Mouse (Mus musculus): Measurements from ENCODE around the gene Afmid.
"Not testable (repeated sequence)": the region's sequence is repeated elsewhere in the genome, so short reads cannot be mapped to it uniquely, and the experiment has no call there.

The Afmid gene

DNA sequence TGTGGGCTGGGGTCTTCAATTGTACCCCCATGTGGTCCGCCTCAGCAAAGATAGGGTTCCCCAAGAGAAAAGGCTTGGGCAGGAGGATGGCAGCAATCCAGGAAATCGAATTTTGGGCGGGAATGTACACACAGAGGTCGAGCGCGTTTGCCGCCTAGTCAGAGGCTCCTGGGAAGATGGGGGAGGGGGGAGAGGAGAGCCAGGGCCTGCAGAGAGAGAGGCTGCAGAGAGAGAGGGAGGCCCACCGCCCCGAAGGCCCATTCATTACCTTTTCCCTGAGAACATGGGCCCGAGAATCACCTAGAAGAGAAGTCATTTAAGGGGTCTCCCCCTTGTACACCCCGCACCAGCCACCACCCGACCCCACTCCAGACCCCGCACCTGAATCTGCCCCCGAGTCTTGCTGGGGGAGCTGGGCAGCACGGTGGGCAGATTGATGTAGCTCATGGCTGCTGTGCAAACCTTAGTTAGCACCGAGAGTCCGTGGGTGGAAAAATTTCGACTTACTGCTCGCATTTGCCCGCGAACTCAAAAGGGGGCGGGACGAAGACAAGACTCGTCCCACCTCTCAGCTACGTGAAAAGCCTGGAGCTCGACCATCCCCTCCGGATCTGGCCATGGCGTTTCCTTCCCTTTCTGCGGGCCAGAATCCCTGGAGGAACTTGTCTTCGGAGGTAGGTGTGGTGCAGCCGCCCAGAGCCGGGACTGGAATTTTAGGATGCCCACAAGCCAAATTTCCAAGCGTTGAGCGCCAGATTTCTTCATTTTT is at the start of gene Afmid, which contains the start of gene Tk1:
TSS of gene Afmid (plus strand) at position 592 of the 769 bp plus-strand sequence.
TSS of gene Tk1 (minus strand) at position 760 of the 769 bp plus-strand sequence.
- peak; percentile 66 for DNase-seq (ENCODE audit: low spot score)

DNA sequence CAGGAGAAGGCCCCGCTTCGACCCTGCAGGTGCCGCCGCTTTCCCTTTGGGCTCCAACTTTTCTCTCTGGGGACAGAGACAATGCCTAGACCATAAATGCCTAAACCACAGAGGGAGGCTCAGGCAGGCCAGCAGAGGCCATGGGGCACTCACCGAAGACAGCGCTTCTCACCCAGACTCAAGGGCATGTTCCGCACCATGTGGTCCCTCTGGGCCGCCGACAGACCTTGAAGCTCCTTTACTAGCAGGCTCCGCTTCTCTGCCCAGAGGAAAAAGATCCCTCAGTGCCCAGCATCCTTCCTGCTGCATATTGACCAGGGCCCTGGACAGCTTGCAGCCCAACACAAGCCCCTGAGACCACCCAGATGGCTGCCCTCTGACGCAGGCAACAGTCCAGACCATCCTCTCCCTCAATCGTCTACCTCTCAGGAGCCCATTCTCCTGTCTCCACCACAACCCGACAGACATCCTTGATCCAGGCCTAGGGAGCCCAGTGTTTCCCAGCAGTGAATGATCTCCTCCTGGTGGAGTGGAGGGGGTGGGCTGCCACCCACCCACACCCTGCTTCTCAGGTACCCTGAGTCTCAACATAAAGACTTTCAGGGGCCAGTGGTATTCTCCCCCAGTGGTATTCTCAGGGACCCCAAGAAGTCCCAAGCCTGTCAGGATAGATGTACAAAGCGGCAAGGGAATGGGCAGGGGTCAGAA is 49.5 kb upstream of the Afmid start:
- peak; percentile 34 for DNase-seq (ENCODE audit: low spot score)

DNA sequence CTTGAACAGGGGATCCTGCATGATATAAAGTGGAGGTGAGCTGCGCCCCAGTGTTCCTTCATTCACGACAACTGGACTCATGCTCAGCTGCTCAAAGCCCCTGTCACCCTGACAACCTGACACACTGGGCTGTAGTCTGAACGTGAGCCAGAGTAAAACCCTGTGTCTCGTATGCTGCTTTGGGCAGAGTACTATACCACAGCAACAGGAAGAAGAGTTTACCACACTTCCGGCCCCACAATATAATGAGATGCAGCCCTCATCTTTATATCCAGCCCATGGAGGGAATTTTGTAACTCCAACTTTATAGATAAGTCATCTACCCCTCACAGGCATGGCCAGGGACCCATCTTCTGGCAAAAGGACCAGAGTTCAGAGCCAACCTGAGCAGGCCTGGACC is 48.6 kb upstream of the Afmid start:
- DNase-seq (ENCODE audit: low spot score): no peak

DNA sequence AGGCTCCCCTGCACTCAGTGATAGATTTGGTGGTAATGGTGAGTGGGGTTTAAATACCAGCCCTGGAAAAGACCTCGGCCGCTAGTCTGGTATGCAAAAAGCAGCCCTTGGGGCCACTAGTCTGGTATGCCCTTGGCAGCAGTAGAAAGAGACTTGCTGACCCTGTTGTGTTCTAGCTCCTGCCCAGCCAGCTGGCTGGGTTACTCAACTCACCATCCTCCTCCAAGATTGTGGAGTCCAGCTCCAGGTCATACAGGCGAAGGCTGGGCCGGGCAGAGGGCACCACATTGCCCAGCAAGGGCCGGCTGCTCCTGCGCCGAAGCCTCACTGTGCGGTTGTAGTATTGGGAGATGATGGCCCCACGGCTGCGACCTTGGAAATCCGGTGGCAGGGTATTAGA is 47.7 kb upstream of the Afmid start:
- peak; percentile 34 for DNase-seq (ENCODE audit: low spot score)

DNA sequence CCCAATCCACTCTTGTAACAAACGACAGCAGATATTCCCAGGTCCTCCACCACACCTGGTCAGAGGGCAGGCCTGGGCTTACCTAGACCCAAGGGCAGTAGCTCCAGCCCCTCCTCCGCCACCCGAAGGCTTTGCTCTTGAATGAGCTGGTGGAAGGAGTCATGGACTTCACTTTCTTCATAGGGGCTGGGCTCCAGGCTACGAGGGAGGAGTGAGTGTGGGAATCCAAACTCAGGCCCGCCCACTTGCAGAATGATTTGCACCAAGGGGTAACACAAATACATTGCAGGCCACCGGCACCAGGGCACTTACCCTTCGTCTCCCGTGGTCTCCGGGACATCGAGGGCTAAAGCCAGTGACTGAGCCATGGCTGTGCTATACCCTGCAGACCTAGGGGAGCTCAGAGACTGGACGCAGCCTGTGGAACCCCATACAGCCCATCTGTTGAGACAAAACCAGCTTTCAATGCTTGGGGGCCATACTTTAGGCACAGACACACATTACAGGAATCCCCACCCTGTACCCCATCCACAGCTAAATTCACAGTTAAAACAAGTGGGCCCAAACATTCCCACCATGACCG is 46.8 kb upstream of the Afmid start:
- DNase-seq (ENCODE audit: low spot score): peak; percentile 28

DNA sequence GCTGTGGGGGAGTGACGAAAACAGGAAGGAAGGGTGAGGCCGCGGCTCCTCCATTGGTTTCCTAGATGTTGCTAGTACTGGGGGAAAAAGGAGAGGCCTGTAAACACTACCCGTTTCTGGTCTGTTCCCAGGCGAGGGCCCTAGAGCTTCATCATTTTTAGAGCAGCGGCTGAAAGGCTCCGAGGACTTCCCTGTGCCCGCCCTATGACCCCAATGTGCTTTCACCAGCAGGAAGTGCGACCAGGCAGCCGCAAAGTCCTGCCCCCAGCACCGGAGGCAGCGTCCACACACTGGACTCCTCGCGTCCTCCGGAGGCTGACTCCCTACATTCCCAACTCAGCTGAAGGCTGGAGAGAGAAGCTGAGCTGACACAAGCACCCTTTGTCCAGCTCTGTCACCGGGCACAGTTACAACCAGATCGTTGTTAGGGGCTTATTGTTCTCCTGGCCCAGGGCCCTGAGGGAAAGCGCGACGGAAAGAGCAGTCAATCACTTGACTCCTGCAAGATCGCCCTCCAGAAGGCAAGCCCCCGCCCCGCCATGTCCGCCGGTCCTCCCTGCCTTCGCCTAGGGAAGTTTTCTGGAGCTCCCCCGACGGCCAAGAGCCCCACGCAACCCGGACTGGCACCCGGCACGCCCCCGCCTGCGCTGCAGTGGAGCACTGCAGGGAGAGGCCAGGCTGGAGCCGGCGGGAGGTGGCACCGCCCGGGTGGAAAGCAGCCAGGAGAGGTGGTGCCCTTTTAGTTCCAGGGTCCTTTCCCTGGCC is 46.1 kb upstream of the Afmid start:
- DNase-seq (ENCODE audit: low spot score): peak; percentile 75

DNA sequence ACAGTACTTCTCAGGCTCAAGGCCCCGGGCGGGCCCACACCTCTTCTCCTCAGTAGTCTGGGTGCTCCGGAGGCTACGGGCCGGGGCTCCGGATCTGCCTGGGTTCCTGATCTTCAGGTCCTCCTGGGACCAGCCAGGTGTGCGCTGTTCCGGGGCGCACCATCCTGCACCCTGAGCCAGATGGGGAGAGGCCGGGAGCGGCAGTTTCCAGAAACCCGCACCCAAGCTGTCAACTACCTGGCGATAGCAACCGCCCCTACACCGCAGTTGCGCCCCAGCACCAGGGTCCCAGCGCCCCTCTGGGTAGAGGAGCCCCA is 45.6 kb upstream of the Afmid start:
- DNase-seq (ENCODE audit: low spot score): no peak

DNA sequence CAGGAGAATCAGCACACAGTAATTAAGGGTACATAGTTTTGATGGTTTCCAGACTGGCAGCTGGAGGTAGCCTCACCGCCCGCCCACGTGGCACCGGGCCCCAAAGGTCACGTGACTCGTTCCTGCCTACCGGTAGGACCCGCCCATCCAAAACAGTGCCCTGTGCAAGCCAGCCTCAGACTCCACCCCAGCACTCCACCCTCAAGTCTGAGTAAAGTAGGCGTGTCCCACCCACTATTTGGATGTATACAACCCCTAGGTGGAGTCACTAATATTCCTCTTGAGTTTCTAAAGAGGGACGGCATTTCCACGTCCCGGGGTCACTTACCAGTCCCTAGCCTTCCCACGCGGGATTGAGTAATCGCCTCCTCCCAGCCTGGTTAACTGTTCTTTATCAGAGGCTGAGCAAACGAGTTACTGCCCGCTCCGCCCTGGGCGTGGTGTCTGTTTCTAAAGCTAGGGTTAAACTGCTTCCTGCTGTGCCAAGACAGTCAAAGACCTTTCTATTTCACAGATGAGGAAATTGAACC is 45.1 kb upstream of the Afmid start:
- DNase-seq (ENCODE audit: low spot score): peak; percentile 84

DNA sequence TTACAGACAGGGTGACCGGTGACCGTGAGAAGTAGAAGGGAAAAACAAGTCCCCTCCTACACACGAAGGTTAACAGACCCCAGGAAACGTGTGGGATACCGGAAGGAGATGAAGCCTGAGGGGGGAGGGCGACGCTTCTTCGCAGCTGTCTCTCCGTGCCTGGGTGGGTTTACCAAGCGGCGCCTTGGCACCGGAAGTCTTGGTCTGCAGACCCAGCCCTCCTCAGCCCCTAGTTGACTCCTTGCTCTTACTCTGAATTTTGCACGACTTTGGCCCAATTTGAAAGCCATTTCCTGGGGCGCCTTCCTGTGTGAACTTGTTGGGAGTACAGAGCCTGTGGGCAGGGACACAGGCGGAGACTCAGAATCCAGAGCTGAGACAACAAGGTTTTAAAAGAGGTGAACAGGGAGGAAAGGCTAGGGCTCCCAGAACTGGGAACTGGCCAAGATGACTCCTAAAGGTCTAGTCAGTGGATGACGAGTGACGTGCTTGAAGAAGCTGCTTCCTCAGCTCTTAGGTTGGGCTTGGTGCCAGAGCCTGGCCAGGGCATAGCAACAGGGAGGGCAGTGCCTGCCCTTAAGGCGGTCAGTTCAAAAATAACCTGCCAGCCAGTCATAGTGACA is 44.4 kb upstream of the Afmid start:
- DNase-seq (ENCODE audit: low spot score): peak; percentile 64

DNA sequence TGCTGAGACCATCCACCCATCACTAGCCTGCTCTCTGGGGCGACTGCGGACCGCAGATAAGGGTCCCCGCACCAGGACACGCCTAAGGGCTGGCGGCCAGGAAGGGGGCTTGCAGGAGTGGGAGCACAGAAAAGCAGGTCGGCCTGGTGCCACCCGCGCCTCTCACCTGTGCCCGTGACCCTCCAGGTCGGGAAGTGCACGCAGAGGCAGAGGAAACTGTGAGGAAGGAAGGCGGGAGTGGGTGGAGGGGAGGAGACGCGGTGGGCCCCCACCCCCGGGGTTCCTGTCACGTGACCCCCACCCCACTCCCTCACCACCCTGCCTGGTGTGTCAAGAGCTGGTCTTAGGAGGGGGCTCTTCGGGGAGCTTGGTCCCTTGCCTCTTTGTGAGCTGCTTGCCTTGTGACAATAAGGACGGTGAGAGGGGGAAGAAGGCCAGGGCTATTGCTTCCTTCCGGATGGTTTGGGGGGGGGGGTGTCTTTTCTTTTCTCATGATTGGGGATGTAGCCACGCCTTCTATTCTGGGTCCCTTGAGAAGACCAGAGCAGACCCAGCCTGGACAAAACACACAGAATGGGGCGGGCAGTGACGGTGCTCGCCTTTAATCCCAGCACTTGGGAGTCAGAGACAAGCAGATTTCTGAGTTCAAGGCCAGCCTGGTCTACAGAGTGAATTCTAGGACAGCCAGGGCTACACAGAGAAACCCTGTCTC is 43.6 kb upstream of the Afmid start, which contains the start of the genes Tmc8 and Tmc6:
TSS of gene Tmc8 (plus strand) at position 84 of the 712 bp plus-strand sequence.
TSS of gene Tmc6 (minus strand) at position 206 of the 712 bp plus-strand sequence.
- DNase-seq (ENCODE audit: low spot score): no peak

DNA sequence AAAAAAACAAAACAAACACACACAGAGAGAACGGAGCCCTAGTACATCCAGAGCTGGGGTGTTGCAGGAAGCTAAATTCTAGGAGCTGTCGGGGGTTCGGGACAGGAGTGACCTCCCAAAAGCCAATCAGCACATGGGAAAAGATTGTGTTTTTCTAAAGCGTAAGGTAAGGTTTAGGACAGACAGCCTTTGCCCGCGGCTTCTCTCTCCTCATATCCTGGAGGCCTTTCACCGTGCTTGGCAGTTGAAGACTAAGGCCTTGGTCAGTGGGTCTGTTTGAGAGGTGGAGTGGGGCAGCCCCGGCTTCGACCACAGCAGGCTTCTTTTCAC is 43.1 kb upstream of the Afmid start:
- no peak for DNase-seq (ENCODE audit: low spot score)

DNA sequence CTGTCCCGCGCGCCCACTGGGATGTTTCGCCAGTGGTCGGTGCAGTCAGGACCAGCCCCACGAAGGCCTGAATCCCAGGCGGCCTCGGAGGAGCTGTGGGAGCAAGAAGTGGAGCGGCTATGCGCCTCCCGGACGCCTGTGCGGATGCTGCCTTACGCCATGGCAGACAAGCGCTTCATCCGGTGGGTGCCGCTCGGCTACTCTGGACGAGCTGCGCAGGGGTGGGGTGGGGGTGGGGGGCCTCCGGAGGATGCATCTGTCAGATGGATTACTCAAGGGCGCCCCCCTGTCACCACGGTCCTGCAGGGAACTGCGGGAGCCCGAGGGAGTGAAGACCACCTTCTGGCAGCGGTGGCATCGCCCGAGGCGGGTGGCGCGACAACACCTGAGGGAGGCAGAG is 42.6 kb upstream of the Afmid start:
- peak; percentile 49 for DNase-seq (ENCODE audit: low spot score)

DNA sequence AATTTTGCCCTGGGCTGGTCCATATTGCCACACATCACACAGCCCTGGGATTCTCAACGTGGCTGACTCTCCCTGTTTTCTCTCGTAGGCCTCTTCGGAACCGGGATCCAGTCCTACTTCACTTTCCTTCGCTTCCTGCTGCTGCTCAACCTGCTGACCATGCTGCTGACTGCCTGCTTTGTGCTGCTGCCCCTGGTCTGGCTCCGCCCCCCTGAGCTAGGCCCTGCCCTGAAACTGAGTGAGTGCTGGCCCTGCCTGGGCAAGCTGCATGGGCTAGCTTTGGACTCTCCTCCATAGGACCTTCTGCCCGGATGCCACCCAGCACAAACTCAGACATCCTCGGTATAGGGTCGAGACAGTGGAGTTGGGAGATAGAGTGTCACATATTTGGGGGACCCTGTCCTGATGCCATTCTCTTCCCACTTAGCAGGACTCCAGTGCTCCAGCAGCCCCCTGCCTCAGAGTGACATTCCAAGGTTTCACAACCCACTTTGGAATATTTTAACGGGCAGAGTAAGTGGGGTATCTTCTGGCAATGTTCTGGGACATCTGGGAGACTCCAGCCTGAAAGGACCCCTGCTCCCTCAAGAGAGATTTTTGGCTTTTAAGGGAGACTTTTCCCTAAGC is 41.9 kb upstream of the Afmid start:
- no peak for DNase-seq (ENCODE audit: low spot score)

DNA sequence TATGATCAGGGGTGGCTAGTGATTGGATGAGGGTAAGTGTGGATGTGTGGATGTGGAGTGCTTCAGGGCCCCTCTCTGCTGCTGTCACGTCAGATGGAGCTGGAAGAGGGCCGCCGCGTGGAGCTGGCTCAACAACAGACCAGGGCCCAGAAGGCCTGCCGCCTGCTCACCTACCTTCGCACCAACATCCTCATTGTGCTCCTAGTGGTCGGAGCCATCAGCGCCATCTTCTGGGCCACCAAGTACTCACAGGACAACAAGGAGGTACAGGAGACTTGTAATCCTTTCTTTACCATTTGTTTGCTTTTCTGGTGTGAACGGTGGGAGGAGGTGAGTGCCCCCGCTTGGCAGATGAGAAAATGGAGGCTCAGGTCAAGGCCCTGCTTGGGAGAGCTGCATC is 39.4 kb upstream of the Afmid start:
- DNase-seq (ENCODE audit: low spot score): peak; percentile 60

DNA sequence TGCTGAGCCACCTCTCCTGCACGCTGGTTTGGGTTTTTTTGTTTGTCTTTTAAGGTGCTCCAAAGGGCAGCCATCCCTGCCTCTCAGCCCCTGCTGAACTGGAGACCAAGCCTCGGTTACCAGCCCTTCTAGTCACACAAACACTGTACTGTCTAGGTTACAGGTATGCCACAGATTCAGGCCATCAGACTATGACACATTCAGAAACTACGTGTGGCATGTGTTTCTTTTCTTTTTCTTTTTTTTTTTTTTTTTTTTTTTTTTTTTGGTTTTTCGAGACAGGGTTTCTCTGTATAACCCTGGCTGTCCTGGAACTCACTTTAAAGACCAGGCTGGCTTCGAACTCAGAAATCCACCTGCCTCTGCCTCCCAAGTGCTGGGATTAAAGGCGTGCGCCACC is 37.2 kb upstream of the Afmid start:
- not testable (repeated sequence) for DNase-seq (ENCODE audit: low spot score)

DNA sequence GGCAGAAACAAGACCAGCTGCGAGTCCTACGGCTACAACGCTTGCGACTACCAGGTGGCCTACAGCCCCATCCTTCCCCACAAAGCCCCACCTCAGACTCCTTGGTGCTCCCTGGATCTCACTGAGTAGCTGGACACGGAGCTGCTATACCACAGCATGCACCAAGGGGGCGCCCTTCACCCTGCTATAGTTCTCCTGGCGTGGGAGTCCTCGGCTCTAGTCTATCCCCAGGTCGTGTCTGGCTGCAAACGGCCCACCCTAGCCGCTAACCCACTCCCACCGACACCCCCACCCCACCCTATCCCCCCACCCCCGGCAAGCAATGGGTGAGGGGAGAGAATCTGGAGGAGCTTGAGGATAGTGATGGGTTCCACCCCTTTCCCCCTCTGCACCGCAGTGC is 35.4 kb upstream of the Afmid start:
- peak; percentile 69 for DNase-seq (ENCODE audit: low spot score)

DNA sequence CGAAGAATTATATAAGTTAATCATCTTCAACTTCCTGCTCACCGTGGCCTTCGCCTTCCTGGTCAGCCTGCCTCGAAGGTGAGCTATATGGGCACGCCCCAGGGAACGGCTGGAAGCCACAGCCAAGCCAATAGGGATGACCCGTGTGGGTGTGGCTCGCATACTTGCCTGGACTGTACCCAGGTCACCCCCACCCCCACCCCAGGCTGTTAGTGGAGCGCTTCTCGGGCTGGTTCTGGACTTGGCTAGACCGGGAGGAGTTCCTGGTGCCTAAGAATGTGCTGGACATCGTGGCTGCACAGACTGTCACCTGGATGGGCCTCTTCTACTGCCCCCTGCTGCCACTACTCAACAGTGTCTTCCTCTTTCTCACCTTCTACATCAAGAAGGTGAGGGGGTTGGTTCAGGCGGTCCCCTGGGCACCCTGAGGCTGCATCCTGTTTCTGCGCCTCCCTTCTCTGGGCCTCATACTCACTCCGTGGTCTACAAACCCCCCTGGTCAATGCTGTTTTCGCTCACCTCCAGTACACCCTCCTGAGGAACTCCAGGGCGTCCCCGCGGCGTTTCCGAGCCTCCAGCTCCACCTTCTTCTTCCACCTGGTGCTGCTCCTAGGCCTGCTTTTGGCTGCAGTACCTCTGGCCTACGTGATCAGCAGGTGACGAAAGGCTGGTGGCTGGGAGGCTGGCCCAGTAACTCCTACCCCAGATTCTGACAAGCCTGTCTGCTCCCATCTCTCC is 34.9 kb upstream of the Afmid start:
- DNase-seq (ENCODE audit: low spot score): no peak

DNA sequence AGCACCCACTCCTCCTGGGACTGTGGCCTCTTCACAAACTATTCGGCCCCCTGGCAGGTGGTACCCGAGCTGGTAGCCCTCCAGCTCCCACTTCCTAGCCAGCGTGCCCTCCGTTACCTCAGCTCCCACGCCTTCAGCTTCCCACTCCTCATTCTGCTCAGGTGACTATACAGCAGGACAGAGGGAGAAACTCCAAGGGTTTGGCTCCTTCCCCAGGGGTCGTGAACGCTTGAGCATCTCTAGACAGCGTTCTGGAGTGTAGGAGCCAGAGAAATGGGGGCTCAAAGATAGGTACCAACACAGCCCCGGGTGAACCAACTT is 34.3 kb upstream of the Afmid start:
- DNase-seq (ENCODE audit: low spot score): no peak

DNA sequence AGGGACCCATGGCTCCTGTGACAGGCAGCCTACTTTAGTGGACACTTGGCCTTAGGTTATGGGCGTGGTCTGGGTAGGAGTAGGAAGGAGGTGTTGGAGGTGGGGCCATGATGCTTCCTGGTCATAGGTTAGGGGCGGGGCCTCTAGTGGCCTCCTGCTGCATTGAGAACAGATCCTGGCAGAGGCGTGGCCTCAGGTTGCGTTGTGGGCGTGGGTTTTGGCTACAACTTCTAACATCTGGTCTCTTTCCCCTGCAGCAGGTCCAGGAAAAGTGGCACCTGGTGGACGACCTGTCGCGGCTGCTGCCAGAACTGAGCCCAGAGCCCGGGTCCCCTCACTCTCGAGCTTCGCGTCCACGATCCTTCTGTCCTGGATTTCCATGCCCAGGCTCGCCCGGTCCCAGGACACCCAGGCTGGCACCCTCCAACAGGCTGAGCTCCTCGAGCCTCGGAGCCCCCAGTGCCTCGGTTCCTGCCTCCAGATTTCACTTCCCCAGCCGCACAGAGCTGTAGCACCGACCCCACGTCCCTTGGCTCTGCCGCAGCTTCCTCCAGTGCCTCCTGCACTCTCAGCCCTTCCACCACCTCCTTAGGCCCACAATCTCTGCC is 33.3 kb upstream of the Afmid start:
- DNase-seq (ENCODE audit: low spot score): peak; percentile 38
